Mouse (Mus musculus) CH12.LX (cell line): Measurements from ENCODE around the gene 9930022D16Rik. TPM values are rescaled to one million over a fixed set of nuclear protein-coding genes. Genes with fewer than 3 reads are reported as not detected.

Experiments used
- DNase-seq: peaks from one replicate; pipeline ENCODE4 v3.0.0-alpha.2; 2013; ENCODE audit errors: extremely low read depth
- H3K27ac ChIP-seq: 2 replicates; pipeline ENCODE4 v1.5.1; 2012; ENCODE audit warnings: low read depth, mild to moderate bottlenecking, control low read depth, moderate library complexity; ENCODE audit not compliant: insufficient read depth
- H3K27me3 ChIP-seq: replicated peaks from 2 replicates; pipeline ENCODE3; 2012; ENCODE audit warnings: inconsistent platforms
- H3K36me3 ChIP-seq, 2 experiments: replicated peaks in 1 of 2; 2 replicates each; pipeline versions ENCODE3 to v1.6.1; 2012; ENCODE audit warnings: inconsistent platforms in 1 of 2, low read length in 1 of 2, mild to moderate bottlenecking in 1 of 2, mixed read lengths in 1 of 2, moderate library complexity in 1 of 2; ENCODE audit not compliant: control insufficient read depth in 1 of 2, insufficient read depth in 1 of 2
- H3K4me1 ChIP-seq, 2 experiments: 2 replicates each; pipeline ENCODE4 v1.6.1; 2012; ENCODE audit warnings: inconsistent platforms in 1 of 2, moderate library complexity in 1 of 2; ENCODE audit not compliant: insufficient read depth in 2 of 2, control insufficient read depth in 1 of 2
- H3K4me2 ChIP-seq: 2 replicates; pipeline ENCODE4 v1.6.1; 2012; ENCODE audit warnings: low read depth, mild to moderate bottlenecking, control low read depth; ENCODE audit not compliant: poor library complexity, insufficient read depth, severe bottlenecking
- H3K4me3 ChIP-seq, 3 experiments: fragments of 150-350 bp in 1 of 3; sonication (generic) in 1 of 3; replicated peaks in 1 of 3; 2 replicates each; pipeline versions ENCODE3 to v1.5.1; 2011 to 2012; ENCODE audit warnings: low read depth in 2 of 3, low read length in 2 of 3, mild to moderate bottlenecking in 2 of 3, moderate library complexity in 2 of 3, control low read depth in 1 of 3, improper control_type of control experiment in 1 of 3, inconsistent platforms in 1 of 3, mixed read lengths in 1 of 3; ENCODE audit not compliant: poor library complexity in 1 of 3
- H3K79me2 ChIP-seq: replicated peaks from 2 replicates; pipeline ENCODE4 v1.6.1; 2012; ENCODE audit warnings: mild to moderate bottlenecking, moderate library complexity; ENCODE audit not compliant: control insufficient read depth, poor library complexity, insufficient read depth, severe bottlenecking; ENCODE audit errors: extremely low read depth
- H3K9ac ChIP-seq: 2 replicates; pipeline ENCODE4 v1.6.1; 2012; ENCODE audit warnings: low read depth, mild to moderate bottlenecking, control low read depth, moderate library complexity; ENCODE audit not compliant: insufficient read depth
- H3K9me3 ChIP-seq: replicated peaks from 2 replicates; pipeline ENCODE3; 2012; ENCODE audit warnings: low read length, inconsistent platforms, mixed read lengths
- BHLHE40 ChIP-seq: IDR thresholded peaks from 2 replicates; pipeline ENCODE4 v1.6.1; 2011; ENCODE audit warnings: mild to moderate bottlenecking, low read depth, low read length, improper control_type of control experiment
- CHD1 ChIP-seq: IDR thresholded peaks from 2 replicates; pipeline ENCODE4 v1.6.1; 2012; ENCODE audit warnings: low read depth, low read length, improper control_type of control experiment, inconsistent platforms
- CHD2 ChIP-seq: IDR thresholded peaks from 2 replicates; pipeline ENCODE4 v1.6.1; 2011; ENCODE audit warnings: low read length, improper control_type of control experiment
- CTCF ChIP-seq, 2 experiments: IDR thresholded peaks in 1 of 2; conservative IDR thresholded peaks in 1 of 2; 2 replicates each; pipeline ENCODE4 v1.5.1; 2011 to 2012; ENCODE audit warnings: low read depth in 2 of 2, low read length in 2 of 2, improper control_type of control experiment in 1 of 2, inconsistent platforms in 1 of 2, mild to moderate bottlenecking in 1 of 2, moderate library complexity in 1 of 2
- E2F4 ChIP-seq: IDR thresholded peaks from 2 replicates; pipeline ENCODE4 v1.6.1; 2011; ENCODE audit warnings: low read depth, low read length, improper control_type of control experiment; ENCODE audit not compliant: insufficient replicate concordance
- ELF1 ChIP-seq: IDR thresholded peaks from 2 replicates; pipeline ENCODE4 v1.6.1; 2014; ENCODE audit warnings: low read depth, mild to moderate bottlenecking, inconsistent platforms, low read length, improper control_type of control experiment
- EP300 ChIP-seq: IDR thresholded peaks from 2 replicates; pipeline ENCODE4 v1.6.1; 2011; ENCODE audit warnings: low read length, improper control_type of control experiment
- ETS1 ChIP-seq: conservative IDR thresholded peaks from 2 replicates; pipeline ENCODE4 v1.6.1; 2012; ENCODE audit warnings: low read depth, mild to moderate bottlenecking, inconsistent platforms, low read length, improper control_type of control experiment, moderate library complexity
- GABPA ChIP-seq: IDR thresholded peaks from 2 replicates; pipeline ENCODE4 v1.6.1; 2012; ENCODE audit warnings: low read depth, low read length, improper control_type of control experiment, inconsistent platforms; ENCODE audit not compliant: insufficient replicate concordance
- HCFC1 ChIP-seq: IDR thresholded peaks from 2 replicates; pipeline ENCODE4 v1.6.1; 2012; ENCODE audit warnings: low read depth, mild to moderate bottlenecking, inconsistent platforms, low read length, improper control_type of control experiment
- IRF4 ChIP-seq: IDR thresholded peaks from 2 replicates; pipeline ENCODE4 v1.6.1; 2014; ENCODE audit warnings: low read depth, mild to moderate bottlenecking, inconsistent platforms, low read length, improper control_type of control experiment
- JUND ChIP-seq: conservative IDR thresholded peaks from 2 replicates; pipeline ENCODE4 v1.6.1; 2011; ENCODE audit warnings: low read depth, low read length, improper control_type of control experiment
- MAFK ChIP-seq: IDR thresholded peaks from 2 replicates; pipeline ENCODE4 v1.6.1; 2011; ENCODE audit warnings: low read length, improper control_type of control experiment; ENCODE audit not compliant: insufficient replicate concordance
- MAX ChIP-seq: IDR thresholded peaks from 2 replicates; pipeline ENCODE4 v1.6.1; 2011; ENCODE audit warnings: low read length, improper control_type of control experiment
- MAZ ChIP-seq: IDR thresholded peaks from 2 replicates; pipeline ENCODE4 v1.6.1; 2012; ENCODE audit warnings: low read depth, mild to moderate bottlenecking, inconsistent platforms, low read length, improper control_type of control experiment, moderate library complexity
- MEF2A ChIP-seq: IDR thresholded peaks from 2 replicates; pipeline ENCODE4 v1.6.1; 2014; ENCODE audit warnings: low read depth, mild to moderate bottlenecking, inconsistent platforms, low read length, improper control_type of control experiment, borderline replicate concordance
- MYC ChIP-seq: IDR thresholded peaks from 2 replicates; pipeline ENCODE4 v1.6.1; 2011; ENCODE audit warnings: low read depth, mild to moderate bottlenecking, improper control_type of control experiment, low read length
- NRF1 ChIP-seq: IDR thresholded peaks from 2 replicates; pipeline ENCODE4 v1.6.1; 2014; ENCODE audit warnings: low read depth, mild to moderate bottlenecking, inconsistent platforms, low read length, improper control_type of control experiment, moderate library complexity
- PAX5 ChIP-seq: IDR thresholded peaks from 2 replicates; pipeline ENCODE4 v1.6.1; 2012; ENCODE audit warnings: low read length, inconsistent platforms, mixed read lengths
- POLR2A ChIP-seq: IDR thresholded peaks from 2 replicates; pipeline ENCODE4 v1.6.1; 2011; ENCODE audit warnings: low read depth, mild to moderate bottlenecking, improper control_type of control experiment, low read length
- POLR2AphosphoS2 ChIP-seq: IDR thresholded peaks from 2 replicates; pipeline ENCODE4 v1.6.1; 2011; ENCODE audit warnings: low read depth, low read length, improper control_type of control experiment
- RAD21 ChIP-seq: IDR thresholded peaks from 2 replicates; pipeline ENCODE4 v1.6.1; 2011; ENCODE audit warnings: low read depth, mild to moderate bottlenecking, low read length, improper control_type of control experiment, moderate library complexity
- SMC3 ChIP-seq: IDR thresholded peaks from 2 replicates; pipeline ENCODE4 v1.6.1; 2011; ENCODE audit warnings: low read depth, low read length, improper control_type of control experiment
- TBP ChIP-seq: conservative IDR thresholded peaks from 2 replicates; pipeline ENCODE4 v1.6.1; 2011; ENCODE audit warnings: low read depth, low read length, improper control_type of control experiment
- TCF12 ChIP-seq: IDR thresholded peaks from 2 replicates; pipeline ENCODE4 v1.6.1; 2014; ENCODE audit warnings: low read depth, mild to moderate bottlenecking, inconsistent platforms, low read length, improper control_type of control experiment
- USF1 ChIP-seq: IDR thresholded peaks from 2 replicates; pipeline ENCODE4 v1.6.1; 2014; ENCODE audit warnings: low read depth, mild to moderate bottlenecking, inconsistent platforms, low read length, improper control_type of control experiment
- USF2 ChIP-seq: conservative IDR thresholded peaks from 2 replicates; pipeline ENCODE4 v1.6.1; 2011; ENCODE audit warnings: low read depth, low read length, improper control_type of control experiment
- ZC3H11A ChIP-seq: IDR thresholded peaks from 2 replicates; pipeline ENCODE4 v1.6.1; 2012; ENCODE audit warnings: low read depth, mild to moderate bottlenecking, inconsistent platforms, low read length, improper control_type of control experiment
- ZMIZ1 ChIP-seq: IDR thresholded peaks from 2 replicates; pipeline ENCODE4 v1.6.1; 2012; ENCODE audit warnings: low read depth, mild to moderate bottlenecking, inconsistent platforms, low read length, improper control_type of control experiment
- ZNF384 ChIP-seq: IDR thresholded peaks from 2 replicates; pipeline ENCODE4 v1.6.1; 2012; ENCODE audit warnings: low read depth, low read length, improper control_type of control experiment, inconsistent platforms
- dilution Hi-C: fragments of 300-500 bp; cut with MboI; formaldehyde crosslinking; loops from 2 replicates; pipeline ENCODE4 v1.14.3; 2020; ENCODE audit warnings: low sequenced_read_pairs; ENCODE audit not compliant: extremely low pct_unique_long_range_greater_than_20kb, extremely low pct_ligation_motif_present
- in situ Hi-C: fragments of 300-500 bp; cut with MboI; formaldehyde crosslinking; loops from 3 replicates; pipeline ENCODE4 v1.14.3; 2019; ENCODE audit warnings: low sequenced_read_pairs, low pct_ligation_motif_present, low pct_unique_long_range_greater_than_20kb, mixed read lengths
- polyA plus RNA-seq: library from polyadenylated mRNA; unstranded; fragments of >175 nt; gene quantifications from 2 replicates; pipeline ENCODE4 v1.2.1, GENCODE M21; 2012; ENCODE audit warnings: low read depth; ENCODE audit not compliant: insufficient read length
- total RNA-seq, 2 experiments: library from RNA; depleted of rRNA; stranded (reverse); fragments of 300-350 nt in 1 of 2; fragments of >200 nt in 1 of 2; gene quantifications; 2 replicates each; pipeline ENCODE4 v1.2.3; 2012 to 2014

9930022D16Rik gene
- total and polyA plus RNA-seq, 3 experiments: 0.08 TPM; not detected in 1

DNA sequence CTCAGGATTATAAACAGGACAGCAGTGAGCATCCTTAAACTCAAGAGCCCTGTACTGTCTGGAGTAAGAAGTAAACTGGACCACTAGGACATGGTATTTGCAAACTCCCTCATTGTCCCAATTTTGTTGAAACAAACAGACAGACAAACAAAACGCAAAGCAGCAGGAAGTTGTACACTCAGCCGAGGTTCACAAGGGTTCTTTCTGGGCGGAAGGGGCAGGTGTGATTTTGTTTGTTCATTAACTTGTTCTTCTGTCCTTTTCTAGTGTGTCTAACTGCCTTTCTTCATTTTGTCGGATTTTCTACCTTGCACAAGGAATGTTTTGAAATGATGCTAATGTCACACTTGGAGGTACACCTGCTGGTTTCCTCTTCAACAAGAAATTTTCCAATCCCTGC is 5.7 kb downstream of the 9930022D16Rik start:
- dilution Hi-C loops (no loop called here), in situ Hi-C loops (no loop called here)
- Histone ChIP-seq H3K4me3 (peak overlapping the region; percentile 29 to 50 (median 48)), H3K27me3 (no peaks in the 10 kb centered on the region), H3K9ac (no peak overlapping the region), H3K27ac (peak overlapping the region; percentile 77; the same call in 1 of the 2 replicates), H3K4me1 (peaks cover 16 to 51% of the 10 kb centered on the region in 2 experiments), H3K79me2 (no peaks in the 10 kb centered on the region), H3K36me3 (no peaks in the 10 kb centered on the region), H3K4me2 (peak overlapping the region; percentile 67), H3K9me3 (peaks cover 9% of the 10 kb centered on the region)
- no peak for DNase-seq
- no peak for TF ChIP-seq JUND
- no peak for TF ChIP-seq POLR2AphosphoS2
- TF ChIP-seq PAX5: no peak
- no peak for TF ChIP-seq USF1
- no peak for TF ChIP-seq MAX
- TF ChIP-seq SMC3: no peak
- TF ChIP-seq POLR2A: no peak
- TF ChIP-seq ZMIZ1: no peak
- TF ChIP-seq ZC3H11A: no peak
- no peak for TF ChIP-seq TCF12
- no peak for TF ChIP-seq BHLHE40
- no peak for TF ChIP-seq GABPA
- TF ChIP-seq ELF1: no peak
- no peak for TF ChIP-seq USF2
- no peak for TF ChIP-seq E2F4
- no peak for TF ChIP-seq ETS1
- no peak for TF ChIP-seq CHD2
- no peak for TF ChIP-seq CHD1

DNA sequence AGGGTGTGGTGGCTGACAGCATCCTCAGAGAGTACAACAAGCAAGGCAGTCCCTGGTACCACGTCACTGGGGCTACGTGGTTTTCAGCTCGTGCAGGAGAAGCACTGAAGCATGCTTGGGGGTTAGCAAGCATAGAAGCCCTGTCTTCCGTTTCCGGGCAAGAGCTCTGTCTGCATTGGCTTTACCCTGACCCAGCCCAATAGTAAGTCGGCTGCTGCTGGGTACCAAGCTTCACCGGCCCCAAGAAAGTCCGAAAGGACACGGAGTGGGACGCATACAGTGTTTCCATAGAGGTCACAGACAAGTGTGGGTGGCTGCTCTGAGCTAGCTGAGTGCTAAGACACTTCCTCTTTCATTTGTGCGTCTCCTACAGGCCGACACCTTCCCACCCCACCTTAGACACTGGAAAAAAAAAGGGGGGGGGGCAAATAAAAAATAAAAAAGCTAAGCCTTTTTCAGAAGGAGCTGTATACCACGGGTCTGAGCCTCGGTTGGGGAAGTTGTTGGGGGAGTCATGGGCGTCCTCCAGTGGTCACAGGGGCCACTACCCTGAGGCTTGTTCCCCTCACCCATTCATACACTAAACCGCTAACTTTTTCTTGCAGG is 6.3 kb downstream of the 9930022D16Rik start:
- H3K4me2 ChIP-seq: peak overlapping the region; percentile 67
- in situ Hi-C loops: no loop called here
- peak overlapping the region; percentile 24; the same call in 1 of the 2 replicates for H3K9ac ChIP-seq
- no peaks in the 10 kb centered on the region for H3K36me3 ChIP-seq
- no peaks in the 10 kb centered on the region for H3K27me3 ChIP-seq
- dilution Hi-C loops: no loop called here
- peak overlapping the region; percentile 29 to 50 (median 48) for H3K4me3 ChIP-seq
- peak; percentile 95 for DNase-seq
- H3K79me2 ChIP-seq: no peaks in the 10 kb centered on the region
- peaks cover 17 to 52% of the 10 kb centered on the region in 2 experiments for H3K4me1 ChIP-seq
- H3K9me3 ChIP-seq: peaks cover 9% of the 10 kb centered on the region
- peak overlapping the region; percentile 77 for H3K27ac ChIP-seq
- TF ChIP-seq GABPA (no peak), USF2 (0 out of 2 replicates have a peak, but pooled peaks have one; percentile 12), E2F4 (no peak), EP300 (peak; percentile 63), BHLHE40 (peak; percentile 98), USF1 (no peak), SMC3 (peak; percentile 66), MEF2A (peak; percentile 53), ZNF384 (peak; percentile 88), CTCF (conservative IDR thresholded peaks at IDR 0.05 in 1 of 2, IDR thresholded peaks at IDR 0.05 in 1 of 2; ENCODE audit: low read depth in 2 of 2, low read length in 2 of 2) (peak in 1 of 2 experiments; percentile 72; a peak in 2 of 4 replicates), PAX5 (no peak), TCF12 (peak; percentile 63), RAD21 (peak; percentile 60), IRF4 (peak; percentile 61), NRF1 (no peak), HCFC1 (peak; percentile 65), POLR2A (peak; percentile 71), CHD2 (no peak; the same call in 1 of the 2 replicates), CHD1 (no peak; the same call in 1 of the 2 replicates), ZC3H11A (no peak), MYC (peak; percentile 90), MAFK (no peak; the same call in 1 of the 2 replicates), TBP (peak; percentile 56; the same call in 1 of the 2 replicates), MAZ (peak; percentile 88)
